Mouse (Mus musculus): Measurements from ENCODE around the gene Serpinb1a. TPM values are rescaled to one million over a fixed set of nuclear protein-coding genes. Genes with fewer than 3 reads are reported as not detected.

Serpinb1a gene
- total and polyA plus RNA-seq, 3 experiments: 8.7 TPM; not detected in 2

GRCm38 (mm10) chr13:32825546-32825945 is 25.4 kb downstream of the Serpinb1a start:
- no peak for TF ChIP-seq POLR2AphosphoS5 (IDR thresholded peaks at IDR 0.05; ENCODE audit: insufficient replicate concordance, low read depth, low read length)
- no peak for TF ChIP-seq GATA2 (IDR thresholded peaks at IDR 0.05; ENCODE audit: borderline replicate concordance, low read depth, low read length)
- no peak for TF ChIP-seq TAL1 (conservative IDR thresholded peaks at IDR 0.05; ENCODE audit: low read depth, low read length)
- TF ChIP-seq CTCF (IDR thresholded peaks at IDR 0.05; ENCODE audit: low read depth, low read length): no peak
- no peak for TF ChIP-seq GATA1 (IDR thresholded peaks at IDR 0.05; ENCODE audit: borderline replicate concordance, low read length)
- DNase-seq (ENCODE audit: low spot score) (no peak), ATAC-seq (ENCODE audit: extremely low read depth, insufficient number of reproducible peaks, low FRiP score, poor library complexity, severe bottlenecking) (no peak)
- Histone ChIP-seq H3K36me3 (replicated peaks) (peaks cover 37% of the 10 kb centered on the region), H3K9me3 (replicated peaks) (no peaks in the 10 kb centered on the region), H3K4me1 (ENCODE audit: insufficient read depth, low read depth, low read length) (no peaks in the 10 kb centered on the region), H3K4me3 (ENCODE audit: low read depth, low read length) (no peak overlapping the region), H3K27me3 (ENCODE audit: insufficient read depth, low read length) (peaks cover 4% of the 10 kb centered on the region; the same call in 1 of the 2 replicates)

- DNase-seq (ENCODE audit: low spot score) (no peak), ATAC-seq (ENCODE audit: extremely low read depth, insufficient number of reproducible peaks, low FRiP score, poor library complexity, severe bottlenecking) (no peak)
- TF ChIP-seq POLR2AphosphoS5 (IDR thresholded peaks at IDR 0.05; ENCODE audit: insufficient replicate concordance, low read depth, low read length) (no peak), GATA2 (IDR thresholded peaks at IDR 0.05; ENCODE audit: borderline replicate concordance, low read depth, low read length) (no peak), TAL1 (conservative IDR thresholded peaks at IDR 0.05; ENCODE audit: low read depth, low read length) (no peak), CTCF (IDR thresholded peaks at IDR 0.05; ENCODE audit: low read depth, low read length) (no peak), GATA1 (IDR thresholded peaks at IDR 0.05; ENCODE audit: borderline replicate concordance, low read length) (no peak)
- Histone ChIP-seq H3K4me1 (ENCODE audit: insufficient read depth, low read depth, low read length) (no peaks in the 10 kb centered on the region), H3K9me3 (replicated peaks) (no peaks in the 10 kb centered on the region), H3K27me3 (ENCODE audit: insufficient read depth, low read length) (peaks cover 3% of the 10 kb centered on the region; the same call in 1 of the 2 replicates), H3K4me3 (ENCODE audit: low read depth, low read length) (no peak overlapping the region), H3K36me3 (replicated peaks) (peaks cover 46% of the 10 kb centered on the region)
These were observed 26.3 kb downstream of the Serpinb1a start for GRCm38 (mm10) chr13:32824377-32825330.

- peaks cover 61% of the 10 kb centered on the region for H3K36me3 ChIP-seq (replicated peaks)
- H3K4me3 ChIP-seq (ENCODE audit: low read depth, low read length): no peak overlapping the region
- H3K27me3 ChIP-seq (ENCODE audit: insufficient read depth, low read length): no peaks in the 10 kb centered on the region
- TF ChIP-seq CTCF (IDR thresholded peaks at IDR 0.05; ENCODE audit: low read depth, low read length): no peak
- no peak for TF ChIP-seq POLR2AphosphoS5 (IDR thresholded peaks at IDR 0.05; ENCODE audit: insufficient replicate concordance, low read depth, low read length)
- no peak for TF ChIP-seq GATA2 (IDR thresholded peaks at IDR 0.05; ENCODE audit: borderline replicate concordance, low read depth, low read length)
- no peak for TF ChIP-seq TAL1 (conservative IDR thresholded peaks at IDR 0.05; ENCODE audit: low read depth, low read length)
- ATAC-seq (ENCODE audit: extremely low read depth, insufficient number of reproducible peaks, low FRiP score, poor library complexity, severe bottlenecking): no peak
- no peaks in the 10 kb centered on the region for H3K4me1 ChIP-seq (ENCODE audit: insufficient read depth, low read depth, low read length)
- DNase-seq (ENCODE audit: low spot score): no peak
- H3K9me3 ChIP-seq (replicated peaks): no peaks in the 10 kb centered on the region
These were observed 27.9 kb downstream of the Serpinb1a start for GRCm38 (mm10) chr13:32823126-32823525.

GRCm38 (mm10) chr13:32821671-32822070 is 29.3 kb downstream of the Serpinb1a start:
- DNase-seq (ENCODE audit: low spot score) (no peak), ATAC-seq (ENCODE audit: extremely low read depth, insufficient number of reproducible peaks, low FRiP score, poor library complexity, severe bottlenecking) (no peak)
- Histone ChIP-seq H3K4me3 (ENCODE audit: low read depth, low read length) (no peak overlapping the region), H3K36me3 (replicated peaks) (peaks cover 74% of the 10 kb centered on the region), H3K4me1 (ENCODE audit: insufficient read depth, low read depth, low read length) (no peaks in the 10 kb centered on the region), H3K9me3 (replicated peaks) (no peaks in the 10 kb centered on the region), H3K27me3 (ENCODE audit: insufficient read depth, low read length) (no peaks in the 10 kb centered on the region)
- TF ChIP-seq GATA2 (IDR thresholded peaks at IDR 0.05; ENCODE audit: borderline replicate concordance, low read depth, low read length): no peak
- no peak for TF ChIP-seq GATA1 (IDR thresholded peaks at IDR 0.05; ENCODE audit: borderline replicate concordance, low read length)
- TF ChIP-seq TAL1 (conservative IDR thresholded peaks at IDR 0.05; ENCODE audit: low read depth, low read length): no peak

GRCm38 (mm10) chr13:32819926-32820325 is 31.1 kb downstream of the Serpinb1a start:
- no peaks in the 10 kb centered on the region for H3K27me3 ChIP-seq (ENCODE audit: insufficient read depth, low read length)
- TF ChIP-seq GATA2 (IDR thresholded peaks at IDR 0.05; ENCODE audit: borderline replicate concordance, low read depth, low read length) (no peak), GATA1 (IDR thresholded peaks at IDR 0.05; ENCODE audit: borderline replicate concordance, low read length) (no peak), POLR2AphosphoS5 (IDR thresholded peaks at IDR 0.05; ENCODE audit: insufficient replicate concordance, low read depth, low read length) (no peak), CTCF (IDR thresholded peaks at IDR 0.05; ENCODE audit: low read depth, low read length) (no peak), TAL1 (conservative IDR thresholded peaks at IDR 0.05; ENCODE audit: low read depth, low read length) (no peak)
- no peaks in the 10 kb centered on the region for H3K9me3 ChIP-seq (replicated peaks)
- no peak overlapping the region for H3K4me3 ChIP-seq (ENCODE audit: low read depth, low read length)
- H3K36me3 ChIP-seq (replicated peaks): peaks cover 84% of the 10 kb centered on the region
- H3K4me1 ChIP-seq (ENCODE audit: insufficient read depth, low read depth, low read length): no peaks in the 10 kb centered on the region
- no peak for ATAC-seq (ENCODE audit: extremely low read depth, insufficient number of reproducible peaks, low FRiP score, poor library complexity, severe bottlenecking)
- no peak for DNase-seq (ENCODE audit: low spot score)

GRCm38 (mm10) chr13:32819241-32819640 is 31.7 kb downstream of the Serpinb1a start:
- H3K27me3 ChIP-seq (ENCODE audit: insufficient read depth, low read length): no peaks in the 10 kb centered on the region
- TF ChIP-seq GATA1 (IDR thresholded peaks at IDR 0.05; ENCODE audit: borderline replicate concordance, low read length): no peak
- no peak for TF ChIP-seq CTCF (IDR thresholded peaks at IDR 0.05; ENCODE audit: low read depth, low read length)
- no peak for TF ChIP-seq POLR2AphosphoS5 (IDR thresholded peaks at IDR 0.05; ENCODE audit: insufficient replicate concordance, low read depth, low read length)
- no peak for TF ChIP-seq TAL1 (conservative IDR thresholded peaks at IDR 0.05; ENCODE audit: low read depth, low read length)
- TF ChIP-seq GATA2 (IDR thresholded peaks at IDR 0.05; ENCODE audit: borderline replicate concordance, low read depth, low read length): no peak
- DNase-seq (ENCODE audit: low spot score) (no peak), ATAC-seq (ENCODE audit: extremely low read depth, insufficient number of reproducible peaks, low FRiP score, poor library complexity, severe bottlenecking) (no peak)
- peaks cover 86% of the 10 kb centered on the region for H3K36me3 ChIP-seq (replicated peaks)
- H3K9me3 ChIP-seq (replicated peaks): no peaks in the 10 kb centered on the region
- H3K4me1 ChIP-seq (ENCODE audit: insufficient read depth, low read depth, low read length): no peaks in the 10 kb centered on the region
- H3K4me3 ChIP-seq (ENCODE audit: low read depth, low read length): no peak overlapping the region
